Mouse (Mus musculus) cerebellum, postnatal 4 days (tissue): Measurements from ENCODE around the gene Cdh4.

Experiments
- DNase-seq, 2 experiments: peaks; one replicate each; pipeline ENCODE4 v3.0.0; 2022; ENCODE audit warnings: low spot score in 2 of 2, mixed read lengths in 1 of 2

The Cdh4 gene

GRCm38 (mm10) chr2:179853892-179854291 lies 411.7 kb downstream of the Cdh4 start:
- no peak for DNase-seq

- DNase-seq, result no peak
Observed at GRCm38 (mm10) chr2:179857086-179857485, 414.9 kb downstream of the Cdh4 start.

DNA sequence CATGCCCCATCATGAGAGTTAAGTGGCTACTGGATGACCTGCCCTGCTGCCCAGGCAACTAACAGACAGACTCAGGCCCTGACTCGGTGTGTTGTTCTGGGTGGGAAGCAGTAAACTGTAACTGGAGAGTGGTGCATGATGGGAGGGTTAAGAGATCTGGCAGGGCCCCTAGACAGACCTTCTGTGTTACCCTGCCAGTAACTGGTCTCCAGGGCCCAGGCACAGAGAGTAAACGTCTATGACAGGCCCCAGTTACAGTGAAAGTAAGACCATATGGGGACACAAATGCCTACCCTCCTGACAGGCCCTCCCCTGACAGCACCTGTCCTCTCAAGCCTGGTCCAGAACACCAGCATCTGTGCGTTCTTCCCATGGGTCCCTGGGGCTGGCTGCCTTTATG lies 420.4 kb downstream of the Cdh4 start:
- DNase-seq, result no peak

DNA sequence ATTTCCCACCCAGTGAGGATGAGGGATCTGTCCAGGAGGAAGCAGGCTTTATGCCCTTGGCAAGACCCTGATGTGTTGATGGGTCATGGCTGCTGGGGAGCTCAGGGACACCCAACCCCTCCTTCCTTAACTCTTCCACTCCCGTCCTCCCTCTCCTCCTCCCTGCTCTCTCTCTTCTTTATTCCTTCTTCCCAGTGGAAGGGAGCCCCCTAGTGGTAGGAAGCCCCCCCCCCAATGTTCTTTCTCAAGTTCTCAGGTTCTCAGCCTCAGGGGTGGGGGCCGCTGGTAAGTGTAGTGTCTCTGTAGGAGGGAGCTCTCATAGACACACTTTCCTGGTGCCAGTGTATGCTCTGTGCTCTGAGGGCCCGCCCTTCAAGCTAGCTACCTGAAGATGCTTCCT lies 421.0 kb downstream of the Cdh4 start:
- DNase-seq, result no peak

- DNase-seq, result no peak
Observed at GRCm38 (mm10) chr2:179865097-179865496, 422.9 kb downstream of the Cdh4 start.

GRCm38 (mm10) chr2:179867669-179868068 lies 425.4 kb downstream of the Cdh4 start:
- no peak for DNase-seq

DNA sequence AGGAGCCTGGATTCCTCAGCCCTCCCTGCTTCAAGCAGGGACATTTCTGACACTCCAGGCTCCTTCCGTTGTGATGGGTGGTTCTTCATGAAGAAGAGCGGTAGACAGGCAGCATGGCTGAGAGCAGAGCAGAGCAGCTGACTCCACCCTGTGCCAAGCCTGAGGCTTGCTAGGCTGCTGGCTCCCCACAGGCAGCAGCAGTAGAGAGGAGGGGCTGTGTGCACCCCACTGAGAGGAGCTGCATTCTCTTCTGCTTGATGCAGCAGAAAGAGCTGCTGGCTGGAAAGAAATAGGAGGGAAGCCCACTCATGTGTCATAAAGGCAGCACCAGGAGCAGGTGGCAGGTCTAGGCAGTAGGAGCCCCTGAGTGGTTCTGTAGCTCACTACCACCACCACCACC lies 427.6 kb downstream of the Cdh4 start:
- DNase-seq, result peak in 1 of 2 experiments; percentile 52

- DNase-seq, result peak in 1 of 2 experiments; percentile 55
Observed at GRCm38 (mm10) chr2:179872724-179873123, 430.5 kb downstream of the Cdh4 start.

DNA sequence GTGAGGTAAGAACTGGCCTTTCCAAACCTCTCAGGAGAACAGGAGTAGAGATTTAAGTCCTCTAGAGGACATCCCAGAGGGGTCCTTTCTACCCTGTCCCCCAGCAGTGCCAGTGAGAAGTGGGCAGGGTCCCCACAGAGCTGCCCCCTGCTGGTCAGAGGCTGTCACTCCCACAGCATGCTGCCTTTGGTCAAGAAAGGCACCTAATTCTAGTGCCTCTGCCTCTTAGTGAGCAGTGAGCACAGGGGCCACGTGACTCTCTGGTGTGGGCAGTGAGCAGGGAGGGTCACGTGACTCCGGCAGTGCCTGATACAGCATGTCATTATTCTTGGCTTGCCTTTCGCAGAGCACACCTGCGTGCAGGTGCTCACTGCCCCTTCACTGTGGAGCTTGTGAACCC lies 431.1 kb downstream of the Cdh4 start:
- DNase-seq, result no peak

DNA sequence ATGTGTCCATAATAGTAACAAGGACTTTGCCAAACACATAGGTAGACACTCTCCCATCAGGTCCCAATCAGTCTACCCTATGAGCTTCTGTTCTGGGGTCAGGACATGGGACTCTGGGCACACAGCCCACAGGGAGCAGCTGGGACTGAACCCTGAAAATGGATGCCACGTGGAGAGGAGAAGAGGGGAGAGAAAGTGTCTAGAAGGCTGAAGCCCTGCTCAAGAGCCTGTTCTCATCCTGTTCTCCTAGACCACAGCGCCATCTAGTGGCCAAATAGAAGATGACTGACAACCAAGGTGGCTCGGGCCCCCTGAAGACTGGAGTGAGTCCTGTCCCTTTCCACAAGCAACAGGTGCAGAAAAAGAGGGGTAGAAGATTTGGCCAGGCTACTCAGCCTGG lies 432.9 kb downstream of the Cdh4 start:
- DNase-seq, result peak; percentile 60 to 80

DNA sequence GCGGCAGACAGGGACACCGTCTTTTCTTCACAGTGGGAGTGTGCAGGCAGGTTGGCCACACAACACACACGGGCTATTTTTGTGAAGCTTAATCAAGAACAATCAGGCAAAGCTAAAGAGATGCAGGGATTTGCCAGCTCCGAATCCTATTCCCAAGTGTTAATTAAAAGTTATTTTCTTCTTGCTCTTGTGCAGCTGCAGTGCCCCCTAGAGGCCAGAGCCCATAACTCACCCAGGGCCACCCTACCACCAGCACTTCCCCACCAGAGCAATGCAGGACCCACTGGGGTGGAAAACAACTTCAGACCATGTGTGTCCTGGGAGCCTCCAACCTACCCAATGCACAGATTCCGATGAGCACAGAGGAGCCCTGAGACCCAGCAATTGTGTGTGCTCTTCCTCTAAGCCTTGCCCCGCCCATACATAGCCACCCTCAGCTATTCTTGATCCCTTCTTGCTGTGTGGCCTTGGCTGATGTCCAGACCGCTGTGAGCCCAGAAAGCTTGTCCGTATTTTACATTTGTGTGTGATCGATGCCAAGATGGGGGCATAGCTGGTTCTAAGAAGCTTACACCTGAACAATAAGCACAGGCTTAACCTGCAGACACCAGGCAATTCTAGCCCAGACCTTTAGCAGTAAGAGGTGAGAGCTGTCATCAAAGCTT lies 435.5 kb downstream of the Cdh4 start:
- DNase-seq, result peak in 1 of 2 experiments; percentile 62

- no peak for DNase-seq
Observed at GRCm38 (mm10) chr2:179884561-179884960, 442.3 kb downstream of the Cdh4 start.

DNA sequence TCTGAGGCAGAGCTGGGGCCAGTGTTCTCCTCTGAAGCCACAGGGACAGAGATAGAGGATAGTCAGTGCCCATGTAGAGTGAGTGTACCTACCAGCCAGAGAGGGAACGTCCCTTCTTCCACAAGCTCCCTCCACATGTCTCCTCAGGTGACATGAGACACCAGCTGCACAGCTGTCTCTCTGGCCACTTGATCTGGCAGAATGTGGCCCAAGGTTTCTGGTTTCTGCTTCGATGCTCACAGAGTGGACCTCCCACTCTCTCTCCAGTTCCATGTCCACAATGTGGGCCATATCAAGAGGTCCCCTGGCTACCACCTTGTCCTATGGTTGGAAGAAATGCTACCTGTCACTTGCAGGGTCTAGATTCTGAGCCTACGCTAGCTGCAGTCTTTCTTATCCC lies 448.8 kb downstream of the Cdh4 start:
- DNase-seq, result no peak

DNA sequence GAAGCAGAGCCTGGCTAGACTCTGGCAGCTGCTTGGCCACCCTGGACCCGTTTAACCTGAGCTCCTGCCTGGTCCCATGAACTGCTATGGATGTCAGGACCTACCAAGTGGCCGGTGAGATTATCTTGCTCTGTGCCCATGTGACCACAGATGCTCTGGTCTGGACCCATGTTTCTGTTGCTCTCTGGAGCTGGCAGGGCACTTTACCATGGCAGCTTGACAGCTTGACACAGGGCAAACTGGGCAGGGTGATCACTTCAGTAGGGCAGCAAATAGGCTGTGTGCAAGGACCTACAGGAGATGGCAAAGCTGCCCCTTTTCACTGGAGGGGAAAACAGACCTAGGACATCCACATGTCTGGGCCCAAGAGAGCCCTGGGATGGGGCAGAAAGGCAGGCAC lies 454.7 kb downstream of the Cdh4 start:
- no peak for DNase-seq

GRCm38 (mm10) chr2:179912911-179913310 lies 470.7 kb downstream of the Cdh4 start:
- no peak for DNase-seq

DNA sequence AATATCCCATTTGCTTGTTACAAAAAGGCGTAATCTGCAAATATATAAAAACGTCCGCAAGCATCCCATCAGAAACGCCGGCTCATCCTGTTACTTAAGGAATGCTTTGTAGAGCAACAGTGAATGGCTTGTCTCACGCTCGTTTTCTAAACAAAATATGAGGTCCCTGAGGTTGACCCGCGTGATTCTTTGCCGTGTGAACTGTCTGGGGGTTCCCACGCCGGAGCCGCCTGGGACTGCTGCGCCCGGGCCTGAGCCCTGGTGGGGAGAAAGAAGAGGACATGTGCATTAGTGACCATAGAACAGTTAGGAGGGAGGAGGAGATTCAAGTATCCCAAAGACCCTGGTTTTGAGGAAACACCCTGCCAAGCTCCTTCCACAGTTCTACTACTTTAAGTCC lies 471.1 kb downstream of the Cdh4 start:
- DNase-seq, result no peak

DNA sequence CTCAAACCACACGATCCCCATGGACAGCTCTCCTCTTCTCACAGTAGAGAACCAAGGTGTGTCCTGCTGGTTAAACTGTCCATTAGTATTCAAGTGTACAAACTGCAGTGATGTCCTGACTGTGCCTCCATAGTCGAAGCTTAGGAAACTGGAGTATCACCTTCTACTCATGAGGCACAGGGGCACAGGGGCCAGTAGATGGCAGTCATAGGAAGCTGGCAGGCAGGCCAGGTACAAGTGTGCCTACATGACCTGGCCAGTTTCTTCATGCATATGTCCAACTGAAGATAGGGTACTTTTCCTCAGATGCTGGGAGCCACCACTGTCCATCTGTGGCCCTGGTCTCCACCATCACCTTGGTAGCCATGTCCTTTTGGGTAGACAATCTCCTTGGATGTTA lies 472.0 kb downstream of the Cdh4 start:
- no peak for DNase-seq

- DNase-seq, result peak; percentile 46 to 72
Observed at GRCm38 (mm10) chr2:179916877-179917673, 474.8 kb downstream of the Cdh4 start.

DNA sequence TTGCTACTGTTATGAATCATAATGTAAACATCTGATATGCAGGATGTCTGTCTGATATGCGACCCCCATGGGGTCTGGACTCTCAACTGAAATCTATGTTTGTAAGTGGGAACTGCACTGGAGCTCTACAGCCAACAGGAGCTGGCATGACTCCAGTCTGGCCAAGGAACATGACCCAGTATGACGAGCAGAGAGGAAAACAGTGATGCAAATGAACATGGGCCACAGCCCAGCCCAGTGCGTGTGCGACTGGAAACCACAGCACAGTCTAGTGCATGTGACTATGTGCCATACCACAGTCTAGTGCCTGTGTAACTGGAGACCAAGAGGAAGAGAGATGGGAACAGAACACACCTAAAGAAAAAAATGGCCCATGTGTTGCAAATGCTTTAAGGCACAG lies 477.8 kb downstream of the Cdh4 start:
- DNase-seq, result no peak

- peak in 1 of 2 experiments; percentile 29 for DNase-seq
Observed at GRCm38 (mm10) chr2:179921021-179921653, 478.9 kb downstream of the Cdh4 start.

GRCm38 (mm10) chr2:179924038-179924437 lies 481.8 kb downstream of the Cdh4 start:
- DNase-seq, result no peak

DNA sequence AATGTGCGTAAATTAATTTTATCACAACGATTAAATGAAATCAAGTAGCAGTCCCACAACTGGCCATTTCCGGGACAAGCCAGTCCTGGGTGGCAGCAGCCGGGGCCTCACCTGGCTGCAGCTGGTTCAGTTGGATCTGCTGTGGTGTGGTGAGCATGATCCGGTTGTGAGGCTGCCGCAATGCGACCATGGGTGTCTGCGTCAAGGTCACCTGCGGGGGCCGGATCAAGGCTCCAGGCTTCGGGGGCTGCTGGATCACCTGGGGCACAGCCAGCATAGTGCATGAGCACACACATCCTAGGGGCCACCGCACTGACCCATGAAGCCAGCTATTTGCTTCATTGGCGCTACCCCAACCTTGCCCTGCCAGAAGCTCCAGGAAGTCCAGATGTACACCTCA lies 486.9 kb downstream of the Cdh4 start:
- no peak for DNase-seq

DNA sequence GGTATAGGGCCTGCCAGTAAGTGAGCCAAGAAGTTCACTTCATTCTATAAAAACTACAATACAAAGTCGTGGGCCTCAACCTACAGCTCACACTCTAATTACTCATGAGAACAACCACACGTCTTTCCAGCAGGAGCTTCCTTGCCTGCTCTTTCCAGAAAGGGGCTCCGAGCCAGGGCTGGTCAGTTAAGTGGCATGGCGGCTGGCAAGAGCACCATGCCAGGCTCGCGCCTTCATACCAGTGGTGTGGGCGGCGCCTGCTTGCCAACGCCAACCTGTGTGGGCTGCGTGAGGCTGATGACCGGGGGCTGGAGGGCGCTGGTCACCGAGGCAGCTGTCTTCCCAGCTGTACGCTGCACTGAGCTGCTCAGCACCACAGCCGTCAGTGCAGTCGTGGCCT lies 489.5 kb downstream of the Cdh4 start:
- peak in 1 of 2 experiments; percentile 26 for DNase-seq
